Mouse (Mus musculus) hindbrain, embryonic 16.5 days (tissue): Measurements from ENCODE around the gene Cdc42ep4. TPM values are rescaled to one million over a fixed set of nuclear protein-coding genes. Genes with fewer than 3 reads are reported as not detected.

Experiments
- ATAC-seq: fragments of 200-750 bp; cut with Nextera tagmentation; 2 replicates; pipeline ENCODE4 v1.8.0; 2017; ENCODE audit warnings: moderate TSS enrichment, moderate library complexity
- H3K27ac ChIP-seq: fragments of 300-500 bp; sonication (generic); 2 replicates; pipeline ENCODE4 v1.5.1; 2014; ENCODE audit warnings: low read depth, mild to moderate bottlenecking, control low read depth, low read length, moderate library complexity
- H3K27me3 ChIP-seq: fragments of 300-500 bp; sonication (generic); replicated peaks from 2 replicates; pipeline ENCODE4 v1.6.1; 2014; ENCODE audit warnings: low read length; ENCODE audit not compliant: control insufficient read depth, insufficient read depth
- H3K36me3 ChIP-seq: fragments of 300-500 bp; sonication (generic); 2 replicates; pipeline ENCODE4 v1.6.1; 2014; ENCODE audit warnings: mild to moderate bottlenecking, low read length, moderate library complexity, mixed read lengths; ENCODE audit not compliant: control insufficient read depth, insufficient read depth
- H3K4me1 ChIP-seq: fragments of 300-500 bp; sonication (generic); 2 replicates; pipeline ENCODE4 v1.6.1; 2014; ENCODE audit warnings: low read depth, low read length; ENCODE audit not compliant: control insufficient read depth, insufficient read depth
- H3K4me2 ChIP-seq: fragments of 300-500 bp; sonication (generic); 2 replicates; pipeline ENCODE4 v1.6.1; 2014; ENCODE audit warnings: mild to moderate bottlenecking, low read length, control low read depth, moderate library complexity
- H3K4me3 ChIP-seq: fragments of 300-500 bp; sonication (generic); 2 replicates; pipeline ENCODE4 v1.5.1; 2014; ENCODE audit warnings: mild to moderate bottlenecking, low read length, control low read depth, moderate library complexity
- H3K9ac ChIP-seq: fragments of 300-500 bp; sonication (generic); 2 replicates; pipeline ENCODE4 v1.6.1; 2014; ENCODE audit warnings: low read depth, mild to moderate bottlenecking, control low read depth, low read length, moderate library complexity
- H3K9me3 ChIP-seq: fragments of 300-500 bp; sonication (generic); 2 replicates; pipeline ENCODE4 v1.6.1; 2014; ENCODE audit warnings: mild to moderate bottlenecking, low read length, moderate library complexity; ENCODE audit not compliant: control insufficient read depth
- WGBS: fragments of 180-500 bp; shearing (Covaris S2); extraction: QIAGEN DNeasy Blood & Tissue Kit; methylation state at CpG from one replicate; pipeline ENCODE4 v1.1.7; 2014; 5-methylcytosine and 5-hydroxymethylcytosine counted together
- polyA plus RNA-seq: library from polyadenylated mRNA; unstranded; fragments of >200 nt; fragmentation: Nextera tagmentation; extraction: Ambion mirVana; gene quantifications from 2 replicates; pipeline ENCODE4 v1.2.1, GENCODE M21; 2015

Gene Cdc42ep4
- polyA plus RNA-seq, 1 experiment from 2014 or later = 72.2 TPM

DNA sequence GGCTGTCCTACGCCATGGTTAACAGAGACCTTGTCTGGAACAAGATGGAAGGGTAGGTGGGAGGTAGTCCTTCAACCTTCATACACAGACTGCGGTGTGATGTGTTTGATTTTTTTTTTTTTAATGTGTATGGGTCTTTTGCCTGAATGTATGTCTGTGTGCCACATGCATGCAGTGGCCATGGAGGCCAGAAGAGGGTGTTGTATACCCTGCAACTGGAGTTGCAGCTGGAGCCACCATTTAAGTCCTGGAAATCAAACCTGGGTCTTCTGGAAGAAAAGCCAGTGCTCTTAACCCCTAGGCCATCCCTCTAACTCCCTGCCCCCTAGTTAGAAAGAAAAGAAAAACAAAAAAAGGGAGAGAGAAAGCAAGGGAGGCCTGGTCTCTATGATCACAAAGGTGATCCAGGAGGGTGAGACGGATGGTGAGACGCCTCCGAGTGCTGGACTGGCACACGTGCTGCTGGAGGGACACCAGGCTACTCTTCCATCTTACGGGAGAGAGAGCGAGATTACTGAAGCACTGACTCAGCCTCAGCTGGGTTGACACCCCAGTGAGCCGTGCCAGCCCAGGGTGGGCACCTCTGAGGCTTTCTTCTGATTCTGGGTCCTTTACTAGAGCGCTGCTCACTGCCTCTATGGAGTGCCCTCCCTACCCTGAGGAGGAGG is 19.6 kb downstream of the Cdc42ep4 start:
- no peak for ATAC-seq
- no peaks in the 10 kb centered on the region for H3K9me3 ChIP-seq
- WGBS = 96% methylated on average over 10 of the region's 10 CpGs
- H3K36me3 ChIP-seq = peaks cover 15% of the 10 kb centered on the region
- H3K4me2 ChIP-seq = no peak overlapping the region
- H3K27ac ChIP-seq = no peak overlapping the region
- H3K4me3 ChIP-seq = no peak overlapping the region
- peaks cover 20% of the 10 kb centered on the region for H3K4me1 ChIP-seq
- H3K27me3 ChIP-seq = no peaks in the 10 kb centered on the region
- H3K9ac ChIP-seq = no peak overlapping the region

- Histone ChIP-seq H3K36me3 (peaks cover 23% of the 10 kb centered on the region), H3K4me2 (no peak overlapping the region), H3K27ac (no peak overlapping the region), H3K9me3 (no peaks in the 10 kb centered on the region), H3K9ac (no peak overlapping the region), H3K27me3 (no peaks in the 10 kb centered on the region), H3K4me1 (peaks cover 22% of the 10 kb centered on the region), H3K4me3 (no peak overlapping the region)
- WGBS = 78% methylated on average over 3 of the region's 3 CpGs
- ATAC-seq = no peak
Measured at GRCm38 (mm10) chr11:113730879-113731278, 20.8 kb downstream of the Cdc42ep4 start.

DNA sequence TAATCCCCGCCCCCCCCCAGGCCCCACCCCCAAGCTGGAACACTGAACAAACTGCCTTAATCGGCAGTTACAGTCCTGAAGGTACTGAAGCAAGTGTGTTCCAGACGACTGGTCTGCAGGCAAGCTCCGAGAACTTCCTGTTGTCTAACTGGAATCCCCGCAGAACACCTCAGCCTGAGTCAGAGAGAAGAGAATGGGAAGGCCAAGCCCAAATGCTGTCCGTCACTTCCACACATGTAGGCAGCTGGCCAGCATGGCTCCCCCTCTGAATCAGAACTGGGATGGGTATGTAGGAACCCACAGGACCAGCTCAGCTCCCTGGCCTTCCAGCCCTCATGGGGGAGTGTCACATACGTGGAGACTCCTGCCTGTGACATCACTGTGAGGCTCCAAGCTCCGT is 21.8 kb downstream of the Cdc42ep4 start:
- Histone ChIP-seq H3K27ac (no peak overlapping the region), H3K4me2 (no peak overlapping the region), H3K36me3 (peaks cover 24% of the 10 kb centered on the region), H3K9ac (no peak overlapping the region), H3K27me3 (no peaks in the 10 kb centered on the region), H3K4me3 (no peak overlapping the region), H3K9me3 (no peaks in the 10 kb centered on the region), H3K4me1 (peaks cover 26% of the 10 kb centered on the region)
- ATAC-seq = no peak
- WGBS = 65% methylated on average over 8 of the region's 8 CpGs

GRCm38 (mm10) chr11:113729239-113729638 is 22.4 kb downstream of the Cdc42ep4 start:
- no peak overlapping the region for H3K4me2 ChIP-seq
- H3K4me1 ChIP-seq = peaks cover 20% of the 10 kb centered on the region
- H3K9me3 ChIP-seq = no peaks in the 10 kb centered on the region
- H3K9ac ChIP-seq = no peak overlapping the region
- no peaks in the 10 kb centered on the region for H3K27me3 ChIP-seq
- WGBS = 75% methylated on average over 21 of the region's 21 CpGs
- H3K36me3 ChIP-seq = peaks cover 24% of the 10 kb centered on the region
- no peak overlapping the region for H3K27ac ChIP-seq
- no peak overlapping the region for H3K4me3 ChIP-seq
- no peak for ATAC-seq

- Histone ChIP-seq H3K27me3 (no peaks in the 10 kb centered on the region), H3K9ac (no peak overlapping the region), H3K9me3 (no peaks in the 10 kb centered on the region), H3K4me3 (no peak overlapping the region), H3K4me2 (no peak overlapping the region), H3K36me3 (peaks cover 24% of the 10 kb centered on the region), H3K27ac (no peak overlapping the region), H3K4me1 (peaks cover 14% of the 10 kb centered on the region)
- ATAC-seq = no peak
- 71% methylated on average over 6 of the region's 6 CpGs for WGBS
Measured at GRCm38 (mm10) chr11:113727992-113728391, 23.7 kb downstream of the Cdc42ep4 start.

- Histone ChIP-seq H3K27me3 (no peaks in the 10 kb centered on the region), H3K4me1 (peaks cover 17% of the 10 kb centered on the region), H3K36me3 (peaks cover 24% of the 10 kb centered on the region), H3K27ac (no peak overlapping the region), H3K9ac (no peak overlapping the region), H3K4me2 (no peak overlapping the region), H3K9me3 (no peaks in the 10 kb centered on the region), H3K4me3 (no peak overlapping the region)
- no peak for ATAC-seq
- 72% methylated on average over 14 of the region's 14 CpGs for WGBS
Measured at GRCm38 (mm10) chr11:113726994-113727888, 24.4 kb downstream of the Cdc42ep4 start.

DNA sequence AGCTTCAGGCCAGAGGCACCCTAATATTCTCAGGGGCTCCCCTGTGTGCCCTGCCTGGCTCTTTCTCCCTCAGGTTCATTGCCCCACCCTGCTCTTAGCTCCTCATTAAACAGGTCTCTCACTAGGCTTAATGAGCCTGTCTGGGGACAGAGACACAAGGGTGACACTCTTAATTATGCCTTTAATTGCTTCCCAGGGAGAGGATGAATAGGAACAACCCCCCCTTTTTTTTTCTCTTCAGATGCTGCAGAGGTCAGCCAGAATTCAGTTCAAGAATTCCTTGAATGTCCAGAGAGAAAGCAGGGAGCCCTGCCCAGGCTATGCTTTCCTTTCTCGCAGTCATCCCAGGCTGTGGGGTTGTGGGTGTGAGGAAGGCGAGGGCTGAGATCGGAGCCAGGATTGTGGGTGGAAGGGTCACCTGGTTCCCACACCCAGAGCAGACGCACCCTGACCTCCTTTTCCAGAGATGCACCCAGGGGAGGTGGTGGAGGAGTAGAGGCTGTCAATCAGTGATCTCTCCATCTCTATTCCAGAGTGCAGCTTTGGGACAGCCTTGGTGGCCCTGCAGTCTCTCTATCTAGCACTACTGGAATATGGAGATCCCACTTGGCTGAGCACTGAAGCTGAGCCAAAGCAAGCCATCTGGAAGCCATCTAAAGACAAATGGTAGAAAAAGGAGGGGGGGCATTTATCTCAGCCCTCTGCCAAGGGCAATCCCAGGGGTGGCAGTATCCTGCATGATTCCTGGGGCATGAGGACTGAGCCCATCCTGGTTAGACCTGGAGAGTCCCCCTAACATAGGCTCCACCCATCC is 26.2 kb downstream of the Cdc42ep4 start:
- H3K27me3 ChIP-seq = no peaks in the 10 kb centered on the region
- H3K9ac ChIP-seq = no peak overlapping the region
- H3K36me3 ChIP-seq = peaks cover 24% of the 10 kb centered on the region
- ATAC-seq = peak; percentile 62
- no peak overlapping the region for H3K4me3 ChIP-seq
- H3K27ac ChIP-seq = peak overlapping the region; percentile 20
- 54% methylated on average over 4 of the region's 4 CpGs for WGBS
- no peak overlapping the region for H3K4me2 ChIP-seq
- peaks cover 14% of the 10 kb centered on the region for H3K4me1 ChIP-seq
- no peaks in the 10 kb centered on the region for H3K9me3 ChIP-seq

- H3K9me3 ChIP-seq = no peaks in the 10 kb centered on the region
- WGBS = 57% methylated on average over 14 of the region's 14 CpGs
Measured at GRCm38 (mm10) chr11:113722405-113723090, 29.1 kb downstream of the Cdc42ep4 start.

More at GRCm38 (mm10) chr11:113722405-113723090, 29.1 kb downstream of the Cdc42ep4 start:
- Histone ChIP-seq H3K9ac (no peak overlapping the region), H3K4me2 (no peak overlapping the region), H3K27ac (no peak overlapping the region), H3K4me3 (no peak overlapping the region), H3K27me3 (no peaks in the 10 kb centered on the region), H3K36me3 (peaks cover 10% of the 10 kb centered on the region), H3K4me1 (peaks cover 10% of the 10 kb centered on the region)
- ATAC-seq = no peak
